Mouse (Mus musculus) intestine, embryonic 15.5 days (tissue): Measurements from ENCODE around the gene Suclg2. TPM values are rescaled to one million over a fixed set of nuclear protein-coding genes. Genes with fewer than 3 reads are reported as not detected.
"Not testable (repeated sequence)": the region's sequence is repeated elsewhere in the genome, so short reads cannot be mapped to it uniquely, and the experiment has no call there.

ENCODE experiments used
- ATAC-seq: fragments of 200-750 bp; cut with Nextera tagmentation; 2 replicates; pipeline ENCODE4 v1.8.0; 2017; ENCODE audit warnings: moderate TSS enrichment, moderate library complexity
- H3K27ac ChIP-seq: fragments of 300-500 bp; sonication (generic); 2 replicates; pipeline ENCODE4 v1.5.1; 2015; ENCODE audit warnings: mild to moderate bottlenecking, inconsistent platforms
- H3K27me3 ChIP-seq: fragments of 300-500 bp; sonication (generic); replicated peaks from 2 replicates; pipeline ENCODE4 v1.6.1; 2015; ENCODE audit warnings: inconsistent platforms
- H3K36me3 ChIP-seq: fragments of 300-500 bp; sonication (generic); 2 replicates; pipeline ENCODE4 v1.6.1; 2015; ENCODE audit warnings: inconsistent platforms
- H3K4me1 ChIP-seq: fragments of 300-500 bp; sonication (generic); replicated peaks from 2 replicates; pipeline ENCODE4 v1.6.1; 2015; ENCODE audit warnings: inconsistent platforms
- H3K4me2 ChIP-seq: fragments of 300-500 bp; sonication (generic); replicated peaks from 2 replicates; pipeline ENCODE4 v1.6.1; 2015; ENCODE audit warnings: mild to moderate bottlenecking, inconsistent platforms
- H3K4me3 ChIP-seq: fragments of 300-500 bp; sonication (generic); replicated peaks from 2 replicates; pipeline ENCODE4 v1.5.1; 2015; ENCODE audit warnings: inconsistent platforms
- H3K9ac ChIP-seq: fragments of 300-500 bp; sonication (generic); 2 replicates; pipeline ENCODE4 v1.6.1; 2015; ENCODE audit warnings: inconsistent platforms
- H3K9me3 ChIP-seq: fragments of 300-500 bp; sonication (generic); 2 replicates; pipeline ENCODE4 v1.6.1; 2016; ENCODE audit warnings: inconsistent platforms
- whole genome bisulfite sequencing: fragments of 180-500 bp; shearing (Covaris S2); methylation state at CpG from one replicate; pipeline ENCODE4 v1.1.7; 2015; 5-methylcytosine and 5-hydroxymethylcytosine counted together
- polyA plus RNA-seq: library from polyadenylated mRNA; unstranded; fragments of >200 nt; fragmentation: Nextera tagmentation; extraction: Ambion mirVana; gene quantifications from 2 replicates; pipeline ENCODE4 v1.2.1, GENCODE M21; 2015

Suclg2 gene
- polyA plus RNA-seq, 1 experiment from 2014 or later = 116 TPM

GRCm38 (mm10) chr6:95612412-95613022, 106.1 kb downstream of the Suclg2 start:
- H3K9ac ChIP-seq = no peak overlapping the region
- no peak overlapping the region for H3K4me3 ChIP-seq
- no peaks in the 10 kb centered on the region for H3K36me3 ChIP-seq
- no peak overlapping the region for H3K27ac ChIP-seq
- no peaks in the 10 kb centered on the region for H3K4me1 ChIP-seq
- H3K9me3 ChIP-seq = no peaks in the 10 kb centered on the region
- 68% methylated on average over 3 of the region's 3 CpGs for WGBS
- H3K27me3 ChIP-seq = no peaks in the 10 kb centered on the region
- no peak overlapping the region for H3K4me2 ChIP-seq
- ATAC-seq = no peak

DNA sequence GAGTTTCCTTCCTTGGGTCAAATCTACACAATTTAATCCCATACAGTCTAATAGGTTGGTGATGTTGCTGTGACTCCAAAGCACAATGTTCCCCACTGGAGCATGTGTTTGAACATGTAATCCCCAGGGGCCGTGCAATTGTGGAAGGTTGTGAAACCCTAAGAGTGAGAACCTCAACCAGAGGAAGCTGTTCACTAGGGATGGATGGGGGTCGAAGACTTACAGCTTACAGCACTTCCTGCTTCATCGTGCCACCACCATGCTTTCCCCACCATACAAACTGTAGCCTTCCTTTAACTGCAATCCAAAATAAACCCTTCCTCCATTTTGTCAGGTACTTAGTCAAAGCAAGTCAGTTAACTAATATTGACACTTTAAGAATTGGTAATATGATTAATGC, 107.5 kb downstream of the Suclg2 start:
- no peak overlapping the region for H3K27ac ChIP-seq
- no peak for ATAC-seq
- WGBS = 79% methylated on average over 3 of the region's 3 CpGs

DNA sequence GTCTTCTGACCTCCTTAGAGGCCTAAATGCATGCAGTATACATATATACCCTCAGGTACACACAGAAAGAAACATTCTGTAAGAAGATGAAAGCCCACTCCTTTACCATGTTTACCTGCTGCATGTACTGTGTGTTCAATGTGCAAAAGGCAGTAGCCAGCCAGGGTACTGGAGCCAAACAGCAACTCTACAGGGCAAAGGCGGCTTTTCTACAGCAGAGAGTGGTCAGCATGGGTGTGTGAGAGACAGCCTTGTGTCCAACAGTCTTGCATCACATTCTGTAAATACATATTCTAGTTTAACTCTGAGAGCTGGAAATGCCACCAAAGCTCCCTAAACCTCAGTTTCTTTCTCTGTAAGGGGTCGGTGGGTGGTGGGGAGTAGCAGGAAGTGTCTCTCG, 110.5 kb downstream of the Suclg2 start:
- no peak for ATAC-seq
- Histone ChIP-seq H3K27ac (no peak overlapping the region), H3K9ac (no peak overlapping the region), H3K4me3 (no peak overlapping the region), H3K4me2 (no peak overlapping the region), H3K27me3 (no peaks in the 10 kb centered on the region), H3K36me3 (no peaks in the 10 kb centered on the region), H3K9me3 (no peaks in the 10 kb centered on the region), H3K4me1 (no peaks in the 10 kb centered on the region)
- WGBS = 91% methylated on average over 3 of the region's 3 CpGs

More for the DNA sequence above, 107.5 kb downstream of the Suclg2 start:
- H3K27me3 ChIP-seq = no peaks in the 10 kb centered on the region
- no peak overlapping the region for H3K4me2 ChIP-seq
- no peak overlapping the region for H3K4me3 ChIP-seq
- H3K36me3 ChIP-seq = no peaks in the 10 kb centered on the region
- no peaks in the 10 kb centered on the region for H3K4me1 ChIP-seq
- H3K9me3 ChIP-seq = no peaks in the 10 kb centered on the region
- H3K9ac ChIP-seq = no peak overlapping the region

- ATAC-seq, H3K4me1 ChIP-seq, H3K27me3 ChIP-seq, H3K9ac ChIP-seq, H3K4me2 ChIP-seq, H3K27ac ChIP-seq, H3K4me3 ChIP-seq, H3K36me3 ChIP-seq, H3K9me3 ChIP-seq: not testable (repeated sequence)
- 93% methylated on average over 8 of the region's 8 CpGs for WGBS
Observed at GRCm38 (mm10) chr6:95600731-95601130, 117.9 kb downstream of the Suclg2 start.

DNA sequence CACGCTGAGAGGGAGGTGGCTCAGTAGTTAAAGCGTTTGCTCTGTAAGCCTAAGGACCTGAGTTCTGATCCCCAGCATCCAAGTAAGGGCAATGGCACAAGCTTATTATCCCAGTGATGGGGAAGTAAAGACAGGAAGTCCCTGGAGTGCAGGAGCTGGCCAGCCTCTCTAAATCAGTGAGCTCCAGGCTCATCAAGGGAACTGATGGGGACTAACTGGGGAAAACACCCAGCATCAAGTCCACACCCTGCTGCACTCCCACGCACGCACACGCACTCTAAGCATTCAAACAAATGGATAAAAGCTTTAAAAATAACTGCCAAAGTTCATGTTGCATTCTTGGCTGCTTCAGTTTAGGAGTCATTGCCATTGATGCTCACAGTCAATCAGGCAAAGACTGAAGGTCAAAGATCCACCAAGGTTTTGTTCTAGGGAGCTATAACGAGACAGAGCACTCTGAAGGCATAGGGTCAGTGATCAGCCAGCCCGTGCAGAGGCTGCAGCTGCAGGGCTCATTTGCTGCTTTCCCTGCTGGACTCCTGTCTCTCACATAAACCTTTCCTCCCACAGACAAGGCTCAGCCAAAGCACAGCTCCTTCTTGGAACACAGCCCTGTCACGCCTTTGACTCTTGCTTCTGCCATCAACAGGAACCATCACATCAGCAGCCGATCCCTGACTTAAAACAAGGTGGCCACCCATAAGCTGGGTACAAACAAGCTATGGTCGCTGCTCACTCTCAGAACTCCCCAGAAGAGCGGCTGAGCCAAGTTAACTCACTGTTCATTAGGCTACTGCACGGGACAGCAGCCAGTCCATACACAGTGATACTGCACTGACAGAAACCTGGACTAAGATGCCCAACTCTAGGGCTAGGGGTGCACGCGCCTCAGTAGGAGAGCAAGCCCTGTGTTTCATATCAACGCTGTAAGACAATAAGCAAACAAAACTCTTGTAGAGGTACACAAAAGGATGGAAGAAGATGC, 121.5 kb downstream of the Suclg2 start:
- WGBS = 70% methylated on average over 15 of the region's 15 CpGs
- no peaks in the 10 kb centered on the region for H3K9me3 ChIP-seq
- no peak overlapping the region for H3K4me2 ChIP-seq
- H3K27ac ChIP-seq = no peak overlapping the region
- H3K4me3 ChIP-seq = no peak overlapping the region
- no peaks in the 10 kb centered on the region for H3K27me3 ChIP-seq
- no peaks in the 10 kb centered on the region for H3K36me3 ChIP-seq
- ATAC-seq = no peak
- H3K4me1 ChIP-seq = peaks cover 3% of the 10 kb centered on the region; the same call in 1 of the 2 replicates
- no peak overlapping the region for H3K9ac ChIP-seq

DNA sequence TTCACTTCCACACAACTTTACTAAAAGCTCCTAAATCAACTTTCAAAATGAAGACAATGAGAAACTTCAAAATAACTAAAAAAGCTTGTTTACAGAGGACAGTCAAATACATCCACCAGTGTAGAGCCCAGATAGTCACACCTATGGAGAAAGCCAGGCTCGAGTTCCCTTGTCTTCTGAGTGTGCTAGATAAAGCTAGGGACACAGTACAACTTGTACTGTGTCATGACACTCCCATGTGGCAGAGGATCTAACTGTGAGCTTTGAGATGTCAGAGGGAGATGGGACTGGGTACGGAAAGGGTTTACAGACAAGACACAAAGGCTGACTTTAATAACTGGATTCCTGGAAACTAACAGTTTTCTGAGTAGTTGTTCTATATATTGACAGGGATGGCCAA, 122.7 kb downstream of the Suclg2 start:
- Histone ChIP-seq H3K4me1 (peaks cover 3% of the 10 kb centered on the region; the same call in 1 of the 2 replicates), H3K9me3 (no peaks in the 10 kb centered on the region), H3K27me3 (no peaks in the 10 kb centered on the region), H3K4me2 (no peak overlapping the region), H3K9ac (no peak overlapping the region), H3K36me3 (no peaks in the 10 kb centered on the region), H3K4me3 (no peak overlapping the region), H3K27ac (no peak overlapping the region)
- no peak for ATAC-seq
- WGBS = 76% methylated on average over 2 of the region's 2 CpGs

DNA sequence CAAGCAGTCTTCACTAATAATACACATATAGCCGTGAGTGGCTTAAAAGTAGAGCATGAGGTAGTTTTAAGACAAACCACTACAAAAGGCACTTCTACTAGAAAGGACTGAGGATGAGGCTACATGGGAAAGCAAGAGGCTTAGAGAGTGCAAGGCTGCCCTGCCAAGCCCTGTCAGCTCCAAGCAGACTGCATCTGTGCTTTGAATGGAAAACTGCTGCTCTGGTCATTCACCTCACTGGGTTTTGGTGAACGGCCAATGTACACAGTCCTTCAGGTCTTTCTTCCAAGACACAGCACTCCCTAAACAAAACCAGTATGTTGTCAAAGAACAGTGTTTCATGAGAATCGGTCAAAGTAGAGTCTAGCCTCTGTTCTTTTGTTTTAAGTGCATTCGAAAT, 124.4 kb downstream of the Suclg2 start:
- WGBS = 85% methylated on average over 4 of the region's 4 CpGs

DNA sequence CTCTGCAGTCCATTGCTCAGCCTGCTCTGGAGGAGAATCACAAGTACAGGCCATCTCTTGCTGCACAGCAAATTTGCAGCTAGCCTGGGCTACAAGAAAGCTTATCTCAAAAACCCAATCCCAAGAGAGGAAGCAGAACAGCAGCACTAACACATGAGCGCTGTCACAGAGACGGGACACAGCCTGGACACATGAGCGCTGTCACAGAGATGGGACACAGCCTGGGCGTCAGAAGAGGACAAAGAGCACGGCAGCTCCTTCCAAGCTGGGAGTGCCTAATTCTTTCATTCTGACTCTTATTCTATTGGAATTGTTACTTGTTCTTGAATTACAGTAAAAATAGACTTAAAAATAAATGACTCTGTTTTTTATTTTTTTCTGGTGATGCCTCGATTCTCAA, 126.2 kb downstream of the Suclg2 start:
- Histone ChIP-seq H3K4me1 (peaks cover 3% of the 10 kb centered on the region; the same call in 1 of the 2 replicates), H3K9ac (no peak overlapping the region), H3K9me3 (no peaks in the 10 kb centered on the region), H3K4me2 (no peak overlapping the region), H3K27me3 (no peaks in the 10 kb centered on the region), H3K36me3 (no peaks in the 10 kb centered on the region), H3K27ac (no peak overlapping the region), H3K4me3 (no peak overlapping the region)
- no peak for ATAC-seq
- 84% methylated on average over 6 of the region's 6 CpGs for WGBS

More for the DNA sequence above, 124.4 kb downstream of the Suclg2 start:
- Histone ChIP-seq H3K4me1 (peaks cover 3% of the 10 kb centered on the region; the same call in 1 of the 2 replicates), H3K27ac (no peak overlapping the region), H3K9ac (no peak overlapping the region), H3K9me3 (no peaks in the 10 kb centered on the region), H3K27me3 (no peaks in the 10 kb centered on the region), H3K36me3 (no peaks in the 10 kb centered on the region), H3K4me3 (no peak overlapping the region), H3K4me2 (no peak overlapping the region)
- no peak for ATAC-seq

GRCm38 (mm10) chr6:95590463-95590862, 128.1 kb downstream of the Suclg2 start:
- Histone ChIP-seq H3K4me1 (no peaks in the 10 kb centered on the region), H3K4me2 (no peak overlapping the region), H3K4me3 (no peak overlapping the region), H3K27me3 (no peaks in the 10 kb centered on the region), H3K27ac (no peak overlapping the region), H3K9ac (no peak overlapping the region), H3K36me3 (no peaks in the 10 kb centered on the region), H3K9me3 (no peaks in the 10 kb centered on the region)
- WGBS = 70% methylated on average over 4 of the region's 4 CpGs
- ATAC-seq = no peak

DNA sequence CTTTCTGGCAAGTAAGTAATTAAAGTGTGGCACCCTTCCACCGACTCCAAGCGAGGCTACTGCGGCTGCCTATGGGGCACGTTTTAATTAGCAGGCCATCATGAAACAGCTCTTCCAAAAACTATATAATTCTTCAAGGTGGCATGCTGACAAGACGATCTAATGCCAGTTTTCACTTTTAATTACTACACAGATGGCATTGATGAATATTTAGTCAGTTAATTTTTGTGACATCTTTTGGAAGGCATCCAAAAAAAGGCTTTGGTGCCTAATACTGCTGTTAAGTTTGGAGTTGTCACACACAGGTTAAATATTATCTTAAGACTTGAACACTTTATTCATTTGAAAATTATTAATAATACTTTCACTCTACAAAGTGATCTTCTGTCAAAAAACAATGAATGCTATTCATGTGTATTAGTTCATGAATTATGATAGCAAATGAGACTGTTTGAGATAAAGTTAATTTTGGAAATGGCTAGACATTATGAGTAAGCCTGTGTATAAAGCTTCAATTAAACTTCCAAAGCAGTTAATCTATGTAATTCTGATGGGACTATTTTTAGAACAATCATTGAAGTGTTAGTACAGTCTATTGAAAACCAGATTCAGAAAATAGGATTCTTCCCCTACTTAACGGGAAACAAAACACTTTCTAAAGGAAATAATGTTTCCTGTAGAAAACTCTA, 131.3 kb downstream of the Suclg2 start:
- H3K36me3 ChIP-seq = 0 out of 2 replicates have a peak, but pooled peaks cover 5% of the 10 kb centered on the region

GRCm38 (mm10) chr6:95581893-95582292, 136.7 kb downstream of the Suclg2 start:
- Histone ChIP-seq H3K9me3 (no peaks in the 10 kb centered on the region), H3K27me3 (no peaks in the 10 kb centered on the region), H3K4me2 (no peak overlapping the region), H3K9ac (no peak overlapping the region), H3K4me3 (no peak overlapping the region), H3K36me3 (0 out of 2 replicates have a peak, but pooled peaks cover 5% of the 10 kb centered on the region), H3K27ac (no peak overlapping the region), H3K4me1 (0 out of 2 replicates have a peak, but pooled peaks cover 4% of the 10 kb centered on the region)
- no peak for ATAC-seq
- WGBS = 77% methylated on average over 3 of the region's 3 CpGs

More for the DNA sequence above, 131.3 kb downstream of the Suclg2 start:
- Histone ChIP-seq H3K4me3 (no peak overlapping the region), H3K4me1 (no peaks in the 10 kb centered on the region), H3K9me3 (no peaks in the 10 kb centered on the region), H3K27me3 (no peaks in the 10 kb centered on the region), H3K27ac (no peak overlapping the region), H3K9ac (no peak overlapping the region), H3K4me2 (no peak overlapping the region)
- 89% methylated on average over 6 of the region's 6 CpGs for WGBS
- no peak for ATAC-seq

DNA sequence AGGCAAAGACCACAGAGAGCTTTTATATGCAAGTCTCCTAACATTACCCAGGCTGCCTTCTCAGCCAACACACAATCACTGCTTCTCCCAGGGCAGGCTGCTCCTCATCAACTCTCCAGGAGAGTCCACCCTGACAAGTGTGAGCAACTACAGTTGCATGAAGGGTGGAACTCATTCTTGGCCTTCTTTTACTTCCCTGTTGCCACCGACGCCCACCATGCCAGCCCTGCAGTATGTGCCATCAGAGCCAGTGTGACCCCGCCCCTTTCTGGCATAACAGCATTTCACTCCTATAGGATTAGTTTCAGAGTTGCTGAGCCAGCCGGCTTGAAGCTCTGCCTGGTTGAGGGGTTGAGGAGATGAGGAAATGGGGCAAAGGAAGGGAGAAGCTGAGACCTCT, 138.8 kb downstream of the Suclg2 start:
- 72% methylated on average over 4 of the region's 4 CpGs for WGBS
- Histone ChIP-seq H3K36me3 (peaks cover 4% of the 10 kb centered on the region; the same call in 1 of the 2 replicates), H3K9ac (no peak overlapping the region), H3K9me3 (no peaks in the 10 kb centered on the region), H3K27me3 (no peaks in the 10 kb centered on the region), H3K4me3 (no peak overlapping the region), H3K4me1 (0 out of 2 replicates have a peak, but pooled peaks cover 4% of the 10 kb centered on the region), H3K4me2 (no peak overlapping the region), H3K27ac (no peak overlapping the region)
- ATAC-seq = no peak
